Mouse (Mus musculus): ENCODE results near the gene Zbtb16.
A peak's percentile ranks its signal among the peaks of the same experiment; 100 is the strongest.

Zbtb16 gene

DNA sequence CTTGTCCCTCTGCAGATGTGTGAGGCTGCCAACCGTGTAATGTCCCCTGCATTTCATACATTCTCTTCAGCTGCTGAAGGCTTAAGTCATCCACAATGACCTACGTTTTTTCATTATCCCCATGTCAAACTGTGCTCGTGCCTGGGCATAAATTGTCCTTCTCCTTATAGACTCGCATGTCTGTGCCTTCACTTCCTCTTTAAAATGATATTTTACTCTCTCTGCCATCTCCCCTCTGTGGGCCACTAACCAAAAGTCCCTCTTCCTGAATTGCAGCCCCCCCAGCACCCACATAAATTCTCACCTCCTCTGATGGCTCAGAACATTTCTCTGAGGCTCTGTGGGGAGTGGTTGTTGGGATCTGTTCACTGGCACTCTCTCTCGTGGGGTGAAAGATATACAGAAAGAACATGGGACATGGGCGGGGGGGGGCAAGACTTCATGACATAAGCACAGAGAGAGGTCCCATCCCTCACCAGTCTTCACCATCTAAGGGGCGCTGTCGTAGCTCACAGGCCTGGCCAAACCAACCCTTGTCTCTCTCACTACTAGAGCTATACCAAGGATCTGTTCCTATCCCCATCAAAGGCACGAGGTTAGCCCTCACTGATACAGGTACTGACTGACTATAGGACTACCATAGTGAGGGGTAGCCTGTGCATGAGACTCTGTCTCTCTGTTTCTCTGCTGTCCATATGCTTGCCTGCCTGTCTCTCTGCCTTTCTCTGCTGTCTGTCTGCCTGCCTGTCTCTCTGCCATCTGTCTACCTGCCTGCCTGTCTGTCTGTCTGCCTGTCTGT is 174.6 kb downstream of the Zbtb16 start:
- no peak for DNase-seq

DNA sequence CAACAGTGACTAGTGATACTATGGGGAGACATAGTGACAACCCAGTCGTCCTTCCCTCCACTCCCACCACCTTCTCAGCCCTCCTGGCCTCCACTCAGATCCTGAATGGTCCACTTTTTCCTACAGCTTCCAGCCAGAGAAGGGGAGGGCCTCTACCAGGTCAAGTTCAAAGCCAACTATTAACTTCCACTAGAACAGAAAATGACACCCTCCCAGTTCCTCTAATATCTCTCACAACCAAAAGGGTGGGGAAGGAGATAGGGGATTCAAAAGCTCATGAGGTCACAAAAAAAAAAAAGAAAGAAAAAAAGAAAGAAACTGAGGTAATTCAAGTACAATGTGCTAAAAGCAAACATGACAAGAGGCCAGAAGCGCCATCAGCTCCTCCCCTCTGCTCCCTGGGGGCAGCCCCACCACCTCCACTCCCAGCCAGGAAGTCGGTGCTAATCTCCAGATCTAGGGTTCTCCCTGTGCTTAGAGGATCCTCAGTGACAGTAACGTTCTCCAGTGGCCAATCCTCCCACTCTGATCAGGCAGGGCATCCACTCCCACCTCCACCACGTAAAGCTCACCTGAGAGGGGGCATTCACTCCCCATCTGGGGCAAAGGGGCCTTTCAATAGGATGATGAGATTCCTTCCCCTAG is 180.4 kb downstream of the Zbtb16 start:
- DNase-seq: no peak

DNA sequence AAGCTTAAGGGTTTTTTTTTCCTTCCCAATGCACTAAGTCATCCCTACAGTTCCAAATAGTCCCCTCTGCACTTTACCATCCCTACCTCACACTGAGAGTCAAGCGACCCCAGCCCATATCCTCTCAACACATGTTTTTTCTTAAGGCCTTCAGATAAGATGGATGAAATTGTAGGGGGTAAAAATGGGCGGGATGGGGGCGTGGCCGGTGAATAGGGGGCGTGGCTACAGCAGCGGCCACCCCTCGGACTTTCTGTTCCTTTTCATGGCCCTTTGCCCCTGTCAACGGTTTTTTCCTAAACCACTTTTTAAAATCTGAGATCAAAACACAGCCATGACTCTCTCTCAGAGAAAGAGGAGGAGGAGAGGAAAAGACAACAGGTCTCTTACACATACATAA is 181.3 kb downstream of the Zbtb16 start:
- no peak for DNase-seq

DNA sequence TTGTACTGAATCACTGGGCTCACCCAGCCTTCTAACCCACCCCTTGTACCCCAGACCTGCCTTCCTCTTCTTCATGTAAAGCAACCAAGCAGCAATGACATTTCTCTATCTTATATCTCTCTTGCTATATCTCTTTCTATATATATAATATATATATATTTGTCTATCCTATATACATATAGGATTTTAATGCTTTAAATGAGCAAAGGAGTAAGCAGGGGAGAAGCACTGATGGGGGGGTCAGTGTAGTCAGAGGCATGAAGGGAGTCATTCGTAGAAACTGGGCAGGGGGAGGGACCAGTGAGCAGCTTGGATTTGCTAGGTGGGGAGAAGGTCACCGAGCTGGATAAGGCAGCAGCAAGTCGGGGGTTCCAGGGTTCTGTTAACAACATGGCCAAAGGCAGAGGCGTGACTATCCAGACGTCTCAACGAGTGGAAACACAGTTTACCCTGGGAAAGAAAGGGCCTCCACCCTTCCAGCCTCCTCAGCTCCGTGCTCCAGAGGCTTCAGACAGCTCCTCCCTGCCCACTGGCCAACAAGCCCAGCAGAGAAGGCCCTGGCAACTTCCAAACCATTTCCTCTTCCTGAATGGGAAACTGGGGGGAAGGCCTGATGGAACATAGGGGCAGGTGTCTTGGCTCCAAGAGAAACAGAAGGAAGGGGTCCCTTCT is 182.5 kb downstream of the Zbtb16 start:
- DNase-seq: no peak

DNA sequence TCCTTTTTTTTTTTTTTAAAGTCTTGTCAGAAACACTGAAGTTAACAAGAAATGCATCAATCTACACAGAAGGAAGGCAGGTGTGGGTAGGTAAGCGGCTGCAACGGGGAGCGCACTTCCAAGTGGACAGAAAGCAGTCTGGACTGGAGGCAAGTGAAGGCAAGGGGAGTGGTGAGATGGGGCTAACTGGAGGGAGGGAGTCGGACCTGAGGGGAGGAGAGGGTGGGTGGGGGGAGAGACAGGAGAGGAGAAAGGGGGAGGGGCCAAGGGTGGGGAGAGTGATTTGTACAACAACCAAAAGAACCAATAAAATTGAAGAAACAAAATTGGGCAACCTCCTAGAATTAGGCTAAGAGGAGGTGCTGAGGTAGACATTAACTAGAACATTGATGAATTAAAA is 184.0 kb downstream of the Zbtb16 start:
- DNase-seq: no peak

DNA sequence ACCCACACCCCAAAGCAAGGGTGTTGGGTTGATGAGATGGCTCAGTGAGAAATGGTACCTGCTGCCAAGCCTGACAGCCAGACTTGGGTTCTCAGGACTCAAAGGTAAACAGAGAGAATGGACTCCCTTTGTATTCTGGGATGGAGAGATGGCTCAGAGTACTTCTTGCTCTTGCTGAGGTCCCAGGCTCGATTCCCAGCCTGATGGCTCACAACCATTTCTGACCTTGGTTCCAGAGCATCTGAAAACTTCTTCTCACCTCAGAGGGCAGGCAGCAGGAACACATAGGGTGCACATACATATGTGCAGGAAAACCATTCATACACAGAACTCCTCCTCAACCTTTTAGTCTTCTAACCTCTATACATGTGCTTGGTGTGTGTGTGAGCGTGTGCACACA is 185.2 kb downstream of the Zbtb16 start:
- no peak for DNase-seq

DNA sequence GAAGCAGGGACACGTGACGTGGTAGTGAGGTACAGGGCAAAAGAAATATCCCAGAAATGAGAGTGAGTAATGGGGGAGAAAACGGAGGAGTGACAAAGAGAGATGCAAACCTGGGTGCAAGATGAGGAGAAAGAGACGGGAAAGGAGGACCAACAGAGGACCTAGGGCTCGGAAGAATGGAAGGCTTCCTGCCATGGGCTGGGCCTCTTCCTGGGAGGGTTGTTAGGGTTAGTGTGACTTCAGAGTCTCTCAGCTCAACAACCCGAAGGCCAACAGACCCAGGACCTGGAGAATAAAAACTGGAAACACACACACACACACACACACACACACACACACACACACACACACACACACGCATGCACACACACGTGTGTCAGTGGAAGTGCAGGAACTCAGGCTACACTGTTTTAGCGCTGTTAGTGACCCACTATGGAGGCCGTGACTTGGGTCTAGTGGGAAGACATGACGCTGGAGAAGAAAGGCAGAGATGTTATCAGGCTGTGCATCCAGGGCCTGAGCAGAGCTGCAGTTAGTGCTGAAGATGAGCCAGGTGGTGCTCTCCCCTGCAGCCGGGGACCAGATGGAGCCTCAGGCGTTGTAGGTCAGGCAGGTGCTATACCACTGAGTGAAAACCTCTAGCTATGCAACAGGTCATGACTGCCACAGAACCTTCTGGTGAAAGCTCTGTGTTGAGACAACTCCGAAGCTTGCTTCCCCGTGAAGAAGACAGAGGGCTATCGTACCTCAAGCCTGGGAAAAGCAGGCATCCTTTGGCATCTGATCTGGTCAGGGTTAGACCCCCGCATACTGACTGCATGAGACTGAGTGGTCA is 186.0 kb downstream of the Zbtb16 start:
- DNase-seq: no peak

DNA sequence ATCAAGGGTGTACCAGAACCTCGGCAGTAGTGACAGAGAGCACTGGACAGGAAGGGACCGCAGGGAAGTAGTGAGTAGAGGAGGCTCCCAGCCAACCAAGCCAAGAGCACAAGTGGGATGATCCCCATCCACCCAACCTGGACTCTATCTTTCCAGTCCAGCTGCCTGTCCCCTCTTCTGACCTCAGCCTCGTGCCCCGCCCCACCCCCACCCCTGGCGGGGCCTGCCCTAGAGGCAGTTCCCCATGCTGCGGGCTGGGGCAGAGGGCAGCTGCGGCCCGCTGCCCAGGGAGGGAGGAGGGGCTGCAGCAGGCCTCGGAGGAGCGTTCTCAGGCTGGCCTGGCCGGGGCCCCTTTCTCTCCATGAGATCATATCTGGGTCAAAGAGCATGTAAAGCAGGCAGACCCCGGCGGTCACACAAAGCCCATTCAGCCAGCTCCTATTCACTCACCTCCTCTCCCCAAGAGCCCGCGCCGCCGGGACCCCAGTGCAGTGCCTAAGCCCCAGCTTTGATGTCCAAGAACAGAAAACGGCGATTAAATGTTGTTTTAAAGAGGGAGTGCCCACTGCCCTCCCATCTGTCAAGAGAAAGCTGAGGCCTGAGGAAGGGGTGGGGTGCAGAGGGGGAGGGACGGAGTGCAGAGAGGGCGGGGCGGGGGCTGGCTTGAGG is 186.8 kb downstream of the Zbtb16 start:
- no peak for DNase-seq

DNA sequence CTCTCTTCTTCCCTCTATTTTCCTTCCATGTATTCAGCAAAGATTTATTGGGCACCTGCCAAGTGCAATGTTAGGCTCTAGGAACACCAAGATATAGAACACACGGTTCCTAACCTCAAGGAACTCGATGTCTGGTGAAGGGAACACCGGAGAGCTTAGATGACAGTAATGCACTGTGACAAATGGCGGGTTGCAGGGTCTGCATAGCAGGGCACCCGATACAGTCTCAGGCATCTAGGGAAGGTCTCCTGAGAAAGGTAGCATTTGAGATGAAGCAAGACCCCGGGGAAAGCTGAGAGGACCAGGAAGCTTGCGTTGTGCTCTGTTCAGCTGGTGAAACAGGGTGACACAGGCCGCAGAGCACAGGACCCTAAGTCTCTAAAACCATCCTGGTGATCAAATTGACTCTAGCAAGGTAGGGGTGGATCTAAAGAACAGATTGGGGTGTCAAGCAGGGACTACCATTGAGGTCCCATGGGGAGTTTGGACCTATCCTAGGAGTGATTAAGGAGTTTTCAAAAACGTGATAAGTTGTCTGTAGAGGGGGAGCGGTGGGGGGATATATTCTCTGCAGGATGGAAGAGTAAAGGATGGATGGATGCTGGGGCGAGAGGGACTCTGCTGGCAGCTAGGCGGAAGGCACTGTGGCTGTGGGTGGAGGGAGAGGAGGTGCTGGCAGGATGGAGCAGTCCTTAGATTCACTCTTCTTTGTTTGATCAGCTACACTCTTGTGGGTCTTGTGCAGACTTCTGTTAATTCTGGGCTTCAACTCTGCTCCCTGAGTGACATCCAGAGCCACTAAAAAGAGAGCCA is 187.5 kb downstream of the Zbtb16 start:
- no peak for DNase-seq

DNA sequence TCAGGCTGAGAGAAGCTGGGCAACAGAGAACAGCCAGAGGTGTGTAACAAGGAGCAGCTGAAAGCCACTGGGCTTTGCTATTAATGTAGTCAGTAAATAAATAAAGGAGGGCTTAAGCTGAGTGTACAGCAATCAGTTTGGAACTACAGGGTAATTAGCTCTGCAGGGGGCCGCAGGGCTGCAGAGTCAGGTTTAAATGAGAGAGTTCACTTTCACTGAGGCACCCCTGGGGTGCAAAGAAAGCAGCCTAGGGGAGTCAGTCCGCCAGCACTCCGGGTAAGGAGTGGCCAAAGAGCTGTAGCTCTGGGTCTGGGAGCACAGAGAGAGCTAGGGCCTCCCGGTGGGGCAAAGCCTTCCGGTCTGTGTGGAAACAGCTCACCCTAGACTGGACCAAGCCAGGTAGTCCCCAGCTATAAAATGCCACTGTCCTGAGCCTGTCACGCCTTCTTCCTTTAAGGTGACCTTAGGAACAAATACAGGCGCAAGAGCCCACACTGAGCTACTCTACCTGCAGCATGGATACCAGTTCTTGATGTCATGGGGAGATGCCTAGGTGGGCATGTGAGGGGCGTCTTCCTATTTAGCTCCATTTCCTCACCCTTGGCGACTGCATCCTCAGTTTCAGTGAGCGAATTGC is 188.3 kb downstream of the Zbtb16 start:
- no peak for DNase-seq

DNA sequence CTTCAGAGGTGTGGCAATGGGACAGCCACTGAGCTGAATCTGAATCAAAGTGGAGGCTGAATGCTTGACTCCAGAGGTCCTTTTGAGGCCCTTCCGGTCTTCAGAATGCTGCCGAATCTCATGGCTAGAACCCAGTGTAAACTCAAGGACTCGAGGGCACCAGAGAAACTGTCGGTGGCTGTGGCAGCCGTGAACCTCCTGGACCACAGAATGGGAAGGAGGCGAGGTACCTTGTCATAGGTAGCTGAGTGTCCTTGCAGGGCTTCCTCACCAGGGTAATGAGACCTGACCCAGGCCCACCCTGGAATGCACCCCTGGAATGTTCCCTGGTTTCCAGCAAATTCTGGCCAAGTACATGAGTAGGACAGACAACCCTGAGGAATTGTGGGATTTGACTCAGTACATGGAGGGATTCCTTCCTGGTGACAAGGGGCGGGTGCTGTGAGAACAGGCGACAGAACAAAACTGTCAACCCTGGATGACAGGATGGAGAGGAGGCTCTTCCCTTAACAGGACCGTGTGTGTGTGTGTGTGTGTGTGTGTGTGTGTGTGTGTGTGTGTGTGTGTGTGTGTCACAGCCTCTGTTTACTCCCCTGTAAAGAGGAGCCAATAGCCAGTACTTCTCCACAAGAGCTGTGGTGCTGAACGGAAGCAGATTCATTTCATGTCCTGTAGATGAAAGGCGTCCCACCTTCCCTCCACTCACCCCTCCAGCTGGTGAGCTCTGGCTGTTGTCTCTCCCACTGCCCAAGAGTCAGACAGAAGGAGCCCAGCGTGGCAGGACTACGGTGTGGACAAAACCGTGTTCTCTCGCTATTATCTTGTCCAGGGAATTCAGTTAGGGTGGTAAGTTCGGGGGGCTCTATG is 189.0 kb downstream of the Zbtb16 start:
- DNase-seq: no peak

DNA sequence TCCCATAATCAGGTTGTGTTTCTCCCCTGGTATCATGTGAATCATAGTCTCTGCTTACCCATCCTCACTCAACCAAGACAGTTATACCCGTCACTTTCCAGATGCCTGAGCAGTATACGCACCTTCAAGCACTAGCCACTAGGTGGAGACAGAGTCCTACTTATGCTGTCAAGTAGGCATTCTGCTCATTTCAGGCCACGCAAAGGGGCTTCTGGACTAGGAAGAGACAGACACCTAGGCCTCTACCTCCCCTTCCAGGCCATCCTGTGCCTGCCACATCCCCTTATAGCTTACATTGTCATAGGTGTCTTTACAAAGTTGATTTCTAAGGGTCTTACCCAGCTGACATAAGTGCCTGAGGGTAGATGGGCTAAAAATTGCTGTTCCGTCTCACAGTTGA is 189.8 kb downstream of the Zbtb16 start:
- DNase-seq: peak; percentile 74

DNA sequence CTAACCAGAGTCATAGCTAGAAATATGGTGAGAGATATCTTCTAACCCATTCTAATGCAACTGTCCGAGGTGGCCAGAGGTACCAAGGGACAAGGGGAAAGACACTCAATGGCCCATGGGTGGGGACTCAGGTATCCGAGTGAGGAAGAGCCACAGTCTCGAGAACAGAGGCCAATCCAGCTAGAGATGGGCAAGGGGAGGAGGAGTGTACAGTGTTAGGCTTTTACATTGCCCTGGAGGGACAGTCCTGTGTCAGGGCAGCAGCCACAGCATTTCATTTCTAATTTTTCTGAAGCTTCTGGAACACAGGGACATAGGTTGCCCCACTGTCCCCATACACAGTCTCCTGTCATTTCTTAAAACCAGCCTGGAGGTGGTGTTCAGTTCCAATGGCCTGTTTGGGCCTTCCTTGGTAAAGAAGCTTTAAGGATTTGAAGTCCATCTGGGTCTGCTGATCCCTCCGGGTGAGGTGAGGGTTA is 190.3 kb downstream of the Zbtb16 start:
- DNase-seq: no peak

DNA sequence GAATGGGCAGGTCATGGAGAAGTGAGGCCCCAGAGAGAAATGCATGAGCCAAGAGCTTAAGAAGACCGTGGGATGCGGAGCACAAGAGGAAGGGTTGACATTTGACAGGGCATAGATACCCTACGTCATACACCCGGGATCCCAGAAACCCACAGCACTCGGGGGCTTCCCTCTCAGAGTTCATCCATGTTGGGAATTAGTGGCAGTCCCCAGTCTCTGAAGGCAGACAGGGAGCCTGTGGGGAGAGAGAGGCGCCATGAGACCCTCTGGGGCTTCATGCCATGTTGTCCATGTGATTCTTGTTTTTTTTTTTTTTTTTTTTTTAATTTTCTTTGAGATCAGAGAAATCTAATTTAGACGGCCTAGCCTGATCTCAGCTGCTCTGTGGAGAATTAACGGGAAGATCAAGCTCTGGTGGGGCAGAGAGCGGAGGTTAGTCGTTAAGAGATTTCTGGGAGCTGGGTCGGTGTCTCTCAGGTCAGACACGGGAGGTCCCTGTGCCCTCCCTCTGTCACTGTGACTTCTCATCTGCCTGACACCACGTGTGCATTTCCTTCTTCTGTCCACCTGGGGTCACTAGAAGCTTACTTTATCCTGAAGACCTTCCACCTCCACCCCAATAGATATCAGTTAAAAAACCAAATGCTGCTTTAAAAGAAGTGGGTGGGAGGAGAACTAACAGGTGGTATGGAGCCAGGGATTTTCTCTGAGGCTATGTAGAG is 190.9 kb downstream of the Zbtb16 start:
- no peak for DNase-seq

DNA sequence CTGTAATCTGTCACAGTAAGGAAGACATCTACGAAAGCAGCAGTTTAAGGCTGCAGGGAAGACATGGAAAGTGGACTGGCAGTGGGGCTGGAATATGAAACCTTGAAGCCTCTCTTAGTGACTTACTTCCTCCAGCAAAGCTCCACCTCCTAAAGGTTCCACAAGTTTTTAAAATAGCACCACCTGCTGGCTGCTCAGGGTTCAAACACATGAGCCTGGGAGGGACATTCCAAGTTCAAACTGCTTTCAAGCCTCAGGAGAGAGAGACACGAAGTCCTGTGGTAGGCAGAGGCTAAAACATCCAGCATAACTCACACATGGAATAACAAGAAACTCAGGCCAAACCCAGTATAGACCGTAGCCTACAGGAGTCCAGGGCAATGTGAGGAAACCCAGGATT is 191.6 kb downstream of the Zbtb16 start:
- DNase-seq: no peak

DNA sequence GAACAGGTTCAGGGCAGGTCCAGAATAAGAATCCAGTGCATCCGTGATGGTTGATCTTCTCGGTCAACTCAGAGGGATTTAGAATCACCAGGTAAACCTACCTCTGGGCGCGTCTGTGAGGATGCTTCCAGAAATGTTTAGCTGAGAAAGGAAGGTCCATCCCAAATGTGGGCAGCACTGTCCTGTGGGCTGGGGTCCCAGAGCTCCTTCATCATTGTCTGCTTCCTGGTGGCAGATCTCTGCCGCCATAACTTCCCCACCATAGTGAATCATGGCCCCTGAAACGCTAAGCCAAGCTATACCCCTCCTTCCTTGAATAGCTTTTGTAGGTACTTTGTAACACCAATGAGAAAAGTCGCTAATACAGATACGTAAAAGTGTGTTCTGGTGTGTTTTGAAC is 194.4 kb downstream of the Zbtb16 start:
- DNase-seq: no peak

DNA sequence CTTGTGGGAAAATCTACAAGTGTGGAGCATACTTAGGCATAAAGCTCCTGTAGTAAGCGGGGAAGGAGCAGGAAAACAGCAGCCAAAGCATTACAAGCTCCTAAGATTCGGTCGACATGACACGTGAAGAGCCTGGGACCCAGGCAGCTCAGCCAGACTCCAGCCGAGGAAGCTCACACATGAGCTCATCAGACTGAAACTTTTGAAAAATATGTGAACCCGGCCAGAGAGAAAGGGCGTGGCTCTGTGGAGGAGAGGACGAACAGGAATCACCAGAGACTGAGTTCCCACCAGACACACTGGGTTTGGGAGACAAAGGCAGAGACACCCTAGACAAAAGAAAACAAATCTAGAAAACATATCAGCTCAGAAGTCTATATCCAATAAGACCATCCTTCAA is 195.1 kb downstream of the Zbtb16 start:
- DNase-seq: no peak

DNA sequence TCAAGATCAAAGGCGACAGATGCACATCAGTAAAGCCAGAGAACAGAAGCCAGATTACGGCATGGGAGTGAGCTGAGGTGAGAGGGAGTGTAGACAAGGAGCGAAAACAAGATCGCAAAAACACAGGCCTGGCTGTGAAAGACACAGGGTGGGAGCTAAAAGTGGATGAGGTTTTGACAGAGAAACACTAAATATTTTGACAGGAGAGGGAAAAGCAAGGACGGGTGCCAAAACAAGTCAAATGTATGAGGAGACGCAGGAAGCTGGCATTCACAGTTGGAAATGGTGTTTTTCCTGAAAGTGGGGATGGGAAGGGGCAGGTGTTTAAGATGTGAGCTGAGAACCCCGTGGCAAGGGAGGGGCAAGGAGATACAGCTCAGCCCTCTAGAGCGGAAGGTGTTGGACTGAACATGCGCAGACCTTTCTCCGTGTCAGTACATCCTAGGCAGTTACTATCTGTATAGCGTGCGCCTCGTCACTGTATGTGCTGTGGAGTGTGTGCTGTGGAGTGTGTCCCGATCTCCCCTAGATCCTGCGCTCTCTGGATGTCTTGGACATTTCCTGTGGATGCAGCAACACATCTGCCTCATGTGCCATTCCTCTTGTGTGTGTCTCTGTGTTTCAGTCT is 197.7 kb downstream of the Zbtb16 start:
- DNase-seq: no peak

DNA sequence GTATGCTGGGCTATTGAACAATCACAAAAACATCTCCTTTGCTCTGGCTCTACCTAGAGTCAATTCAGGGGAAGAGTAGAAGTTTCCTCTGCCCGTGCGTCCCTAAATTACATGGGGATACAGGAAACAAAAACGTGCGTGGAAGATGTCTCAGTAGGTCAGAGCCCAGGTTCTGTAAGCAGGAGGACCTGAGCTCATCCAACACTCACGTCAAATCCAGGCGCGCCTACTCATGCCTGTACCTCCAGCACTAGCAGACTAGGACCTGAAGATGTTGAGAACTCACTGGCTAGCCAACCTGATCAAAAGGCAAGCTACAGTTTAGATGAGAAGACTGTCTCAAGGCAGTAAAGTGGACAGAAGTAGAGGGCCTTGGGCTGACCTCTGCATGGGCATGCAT is 198.9 kb downstream of the Zbtb16 start:
- no peak for DNase-seq

Data from right cerebral cortex, adult 18-20 months (tissue).